Mouse (Mus musculus): ENCODE measurements around the gene Ccdc6. TPM values are rescaled to one million over a fixed set of nuclear protein-coding genes. Genes with fewer than 3 reads are reported as not detected.

Gene Ccdc6
- total and polyA plus RNA-seq, 2 experiments: 8.4 to 10.7 TPM

- H3K27ac ChIP-seq (replicated peaks; ENCODE audit: insufficient read depth, low read depth, low read length): no peak overlapping the region
- no peak for DNase-seq (ENCODE audit: extremely low read depth, low read depth, low spot score)
- TF ChIP-seq POLR2A (IDR thresholded peaks at IDR 0.05; ENCODE audit: extremely low read depth, insufficient read depth, low read length): no peak
- TF ChIP-seq CTCF (IDR thresholded peaks at IDR 0.05; ENCODE audit: low read depth, low read length): no peak
- H3K9ac ChIP-seq (ENCODE audit: low read depth, low read length): no peak overlapping the region
- H3K79me2 ChIP-seq (ENCODE audit: control insufficient read depth, insufficient read depth, low read length): no peaks in the 10 kb centered on the region
- H3K36me3 ChIP-seq (ENCODE audit: control insufficient read depth, insufficient read depth, low read length): no peaks in the 10 kb centered on the region
- 54% methylated on average over 6 of the region's 6 CpGs for WGBS
- H3K27me3 ChIP-seq (ENCODE audit: control insufficient read depth, insufficient read depth, low read length): no peaks in the 10 kb centered on the region
- H3K4me1 ChIP-seq (ENCODE audit: control insufficient read depth, insufficient read depth, low read length): no peaks in the 10 kb centered on the region
- H3K4me3 ChIP-seq (ENCODE audit: insufficient read depth, low read depth, low read length): no peak overlapping the region
These were observed 27.6 kb upstream of the Ccdc6 start for GRCm38 (mm10) chr10:70069321-70069720.

- no peaks in the 10 kb centered on the region for H3K4me1 ChIP-seq (ENCODE audit: control insufficient read depth, insufficient read depth, low read length)
- 89% methylated on average over 4 of the region's 4 CpGs for WGBS
- TF ChIP-seq POLR2A (IDR thresholded peaks at IDR 0.05; ENCODE audit: extremely low read depth, insufficient read depth, low read length): no peak
- TF ChIP-seq CTCF (IDR thresholded peaks at IDR 0.05; ENCODE audit: low read depth, low read length): no peak
- no peak overlapping the region for H3K9ac ChIP-seq (ENCODE audit: low read depth, low read length)
- H3K27me3 ChIP-seq (ENCODE audit: control insufficient read depth, insufficient read depth, low read length): no peaks in the 10 kb centered on the region
- no peak for DNase-seq (ENCODE audit: extremely low read depth, low read depth, low spot score)
- no peak overlapping the region for H3K4me3 ChIP-seq (ENCODE audit: insufficient read depth, low read depth, low read length)
- H3K27ac ChIP-seq (replicated peaks; ENCODE audit: insufficient read depth, low read depth, low read length): no peak overlapping the region
- no peaks in the 10 kb centered on the region for H3K36me3 ChIP-seq (ENCODE audit: control insufficient read depth, insufficient read depth, low read length)
- no peaks in the 10 kb centered on the region for H3K79me2 ChIP-seq (ENCODE audit: control insufficient read depth, insufficient read depth, low read length)
These were observed 25.6 kb upstream of the Ccdc6 start for GRCm38 (mm10) chr10:70071334-70071733.

GRCm38 (mm10) chr10:70077452-70077851, 19.5 kb upstream of the Ccdc6 start:
- H3K9ac ChIP-seq (ENCODE audit: low read depth, low read length): no peak overlapping the region
- H3K4me1 ChIP-seq (ENCODE audit: control insufficient read depth, insufficient read depth, low read length): no peaks in the 10 kb centered on the region
- no peak for TF ChIP-seq POLR2A (IDR thresholded peaks at IDR 0.05; ENCODE audit: extremely low read depth, insufficient read depth, low read length)
- TF ChIP-seq CTCF (IDR thresholded peaks at IDR 0.05; ENCODE audit: low read depth, low read length): no peak
- no peaks in the 10 kb centered on the region for H3K79me2 ChIP-seq (ENCODE audit: control insufficient read depth, insufficient read depth, low read length)
- H3K27ac ChIP-seq (replicated peaks; ENCODE audit: insufficient read depth, low read depth, low read length): no peak overlapping the region
- WGBS: 82% methylated on average over 4 of the region's 4 CpGs
- no peak overlapping the region for H3K4me3 ChIP-seq (ENCODE audit: insufficient read depth, low read depth, low read length)
- H3K36me3 ChIP-seq (ENCODE audit: control insufficient read depth, insufficient read depth, low read length): no peaks in the 10 kb centered on the region
- no peak for DNase-seq (ENCODE audit: extremely low read depth, low read depth, low spot score)
- H3K27me3 ChIP-seq (ENCODE audit: control insufficient read depth, insufficient read depth, low read length): no peaks in the 10 kb centered on the region

- no peaks in the 10 kb centered on the region for H3K36me3 ChIP-seq (ENCODE audit: control insufficient read depth, insufficient read depth, low read length)
- H3K27ac ChIP-seq (replicated peaks; ENCODE audit: insufficient read depth, low read depth, low read length): no peak overlapping the region
- WGBS: 74% methylated on average over 8 of the region's 8 CpGs
- TF ChIP-seq CTCF (IDR thresholded peaks at IDR 0.05; ENCODE audit: low read depth, low read length): no peak
- no peaks in the 10 kb centered on the region for H3K79me2 ChIP-seq (ENCODE audit: control insufficient read depth, insufficient read depth, low read length)
- H3K9ac ChIP-seq (ENCODE audit: low read depth, low read length): no peak overlapping the region
- no peak overlapping the region for H3K4me3 ChIP-seq (ENCODE audit: insufficient read depth, low read depth, low read length)
- DNase-seq (ENCODE audit: extremely low read depth, low read depth, low spot score): no peak
- no peaks in the 10 kb centered on the region for H3K27me3 ChIP-seq (ENCODE audit: control insufficient read depth, insufficient read depth, low read length)
- no peaks in the 10 kb centered on the region for H3K4me1 ChIP-seq (ENCODE audit: control insufficient read depth, insufficient read depth, low read length)
These were observed 16.0 kb upstream of the Ccdc6 start for GRCm38 (mm10) chr10:70080908-70081307.

- Histone ChIP-seq H3K79me2 (ENCODE audit: control insufficient read depth, insufficient read depth, low read length) (no peaks in the 10 kb centered on the region), H3K27me3 (ENCODE audit: control insufficient read depth, insufficient read depth, low read length) (no peaks in the 10 kb centered on the region), H3K36me3 (ENCODE audit: control insufficient read depth, insufficient read depth, low read length) (no peaks in the 10 kb centered on the region), H3K9ac (ENCODE audit: low read depth, low read length) (no peak overlapping the region), H3K4me1 (ENCODE audit: control insufficient read depth, insufficient read depth, low read length) (no peaks in the 10 kb centered on the region), H3K4me3 (ENCODE audit: insufficient read depth, low read depth, low read length) (no peak overlapping the region), H3K27ac (replicated peaks; ENCODE audit: insufficient read depth, low read depth, low read length) (no peak overlapping the region)
- no peak for TF ChIP-seq CTCF (IDR thresholded peaks at IDR 0.05; ENCODE audit: low read depth, low read length)
- no peak for TF ChIP-seq POLR2A (IDR thresholded peaks at IDR 0.05; ENCODE audit: extremely low read depth, insufficient read depth, low read length)
- 65% methylated on average over 19 of the region's 19 CpGs for WGBS
- DNase-seq (ENCODE audit: extremely low read depth, low read depth, low spot score): peak; percentile 7
These were observed 15.3 kb upstream of the Ccdc6 start for GRCm38 (mm10) chr10:70081564-70082175.

- no peak overlapping the region for H3K4me3 ChIP-seq (ENCODE audit: insufficient read depth, low read depth, low read length)
- no peaks in the 10 kb centered on the region for H3K79me2 ChIP-seq (ENCODE audit: control insufficient read depth, insufficient read depth, low read length)
- WGBS: 94% methylated on average over 5 of the region's 5 CpGs
- no peaks in the 10 kb centered on the region for H3K4me1 ChIP-seq (ENCODE audit: control insufficient read depth, insufficient read depth, low read length)
- H3K9ac ChIP-seq (ENCODE audit: low read depth, low read length): no peak overlapping the region
- no peak overlapping the region for H3K27ac ChIP-seq (replicated peaks; ENCODE audit: insufficient read depth, low read depth, low read length)
- H3K36me3 ChIP-seq (ENCODE audit: control insufficient read depth, insufficient read depth, low read length): no peaks in the 10 kb centered on the region
- H3K27me3 ChIP-seq (ENCODE audit: control insufficient read depth, insufficient read depth, low read length): no peaks in the 10 kb centered on the region
- DNase-seq (ENCODE audit: extremely low read depth, low read depth, low spot score): no peak
- no peak for TF ChIP-seq POLR2A (IDR thresholded peaks at IDR 0.05; ENCODE audit: extremely low read depth, insufficient read depth, low read length)
- TF ChIP-seq CTCF (IDR thresholded peaks at IDR 0.05; ENCODE audit: low read depth, low read length): no peak
These were observed 13.7 kb upstream of the Ccdc6 start for GRCm38 (mm10) chr10:70083241-70083640.
